Mouse (Mus musculus): ENCODE measurements at regions not wholly inside any gene's neighbourhood (a gene's known extent, or its start where the extent isn't known, plus 50 kb on each side); places are given as distances from the start of the nearest gene placed in this dataset.

- TF ChIP-seq EP300 (IDR thresholded peaks at IDR 0.05; ENCODE audit: insufficient read depth, low read depth, low read length) (no peak), CTCF (IDR thresholded peaks at IDR 0.05) (no peak)
Observed at GRCm38 (mm10) chr6:24373161-24373560, 141.7 kb downstream of the Iqub start.
